Mouse (Mus musculus): ENCODE measurements around the gene Arhgdib. TPM values are rescaled to one million over a fixed set of nuclear protein-coding genes. Genes with fewer than 3 reads are reported as not detected.

Gene Arhgdib
- total RNA-seq, 1 experiment, result 20.9 TPM

- H3K36me3 ChIP-seq (ENCODE audit: control insufficient read depth, insufficient read depth, low read length, poor library complexity, severe bottlenecking), result no peaks in the 10 kb centered on the region
- no peaks in the 10 kb centered on the region for H3K9me3 ChIP-seq (ENCODE audit: control insufficient read depth, insufficient read depth, low read depth, low read length)
- H3K4me1 ChIP-seq (ENCODE audit: control insufficient read depth in 2 of 2, insufficient read depth in 2 of 2, low read length in 2 of 2, poor library complexity in 1 of 2), result peaks cover 1 to 6% of the 10 kb centered on the region in 2 experiments; a peak in 2 of 4 replicates
- no peak for DNase-seq (ENCODE audit: low read depth, low spot score)
- no peak overlapping the region for H3K4me3 ChIP-seq (ENCODE audit: insufficient read depth in 1 of 2, low read depth in 1 of 2, low read length in 2 of 2, poor library complexity in 1 of 2, severe bottlenecking in 1 of 2)
- H3K27ac ChIP-seq (ENCODE audit: insufficient read depth, low read depth, low read length, poor library complexity, severe bottlenecking), result no peak overlapping the region
- in situ Hi-C loops (cut with MboI; ENCODE audit: low sequenced_read_pairs in 2 of 2, unreplicated experiment in 2 of 2), result no loop called here
- no peak for TF ChIP-seq MAFK (IDR thresholded peaks at IDR 0.05; ENCODE audit: insufficient read depth, low read depth, low read length)
- TF ChIP-seq CHD2 (IDR thresholded peaks at IDR 0.05; ENCODE audit: low read depth, low read length), result no peak
- TF ChIP-seq HCFC1 (IDR thresholded peaks at IDR 0.05; ENCODE audit: borderline replicate concordance, insufficient read depth, low read length), result no peak
- TF ChIP-seq ZC3H11A (IDR thresholded peaks at IDR 0.05; ENCODE audit: borderline replicate concordance, low read depth, low read length), result no peak
- no peak for TF ChIP-seq ZNF384 (IDR thresholded peaks at IDR 0.05; ENCODE audit: low read depth, low read length)
- H3K9ac ChIP-seq (ENCODE audit: insufficient read depth, low read depth, low read length, poor library complexity, severe bottlenecking), result no peak overlapping the region
Measured at GRCm38 (mm10) chr6:136902527-136902926, 39.2 kb downstream of the Arhgdib start.

GRCm38 (mm10) chr6:136901010-136901409 is 40.7 kb downstream of the Arhgdib start:
- H3K4me3 ChIP-seq (ENCODE audit: insufficient read depth in 1 of 2, low read depth in 1 of 2, low read length in 2 of 2, poor library complexity in 1 of 2, severe bottlenecking in 1 of 2), result no peak overlapping the region

GRCm38 (mm10) chr6:136900369-136901009 is 41.2 kb downstream of the Arhgdib start:
- TF ChIP-seq ZC3H11A (IDR thresholded peaks at IDR 0.05; ENCODE audit: borderline replicate concordance, low read depth, low read length), result no peak
- TF ChIP-seq HCFC1 (IDR thresholded peaks at IDR 0.05; ENCODE audit: borderline replicate concordance, insufficient read depth, low read length), result no peak
- no peak overlapping the region for H3K27ac ChIP-seq (ENCODE audit: insufficient read depth, low read depth, low read length, poor library complexity, severe bottlenecking)
- no peak overlapping the region for H3K9ac ChIP-seq (ENCODE audit: insufficient read depth, low read depth, low read length, poor library complexity, severe bottlenecking)
- in situ Hi-C loops (cut with MboI; ENCODE audit: low sequenced_read_pairs in 2 of 2, unreplicated experiment in 2 of 2), result no loop called here
- no peak overlapping the region for H3K4me3 ChIP-seq (ENCODE audit: insufficient read depth in 1 of 2, low read depth in 1 of 2, low read length in 2 of 2, poor library complexity in 1 of 2, severe bottlenecking in 1 of 2)
- H3K9me3 ChIP-seq (ENCODE audit: control insufficient read depth, insufficient read depth, low read depth, low read length), result no peaks in the 10 kb centered on the region
- no peaks in the 10 kb centered on the region for H3K4me1 ChIP-seq (ENCODE audit: control insufficient read depth in 2 of 2, insufficient read depth in 2 of 2, low read length in 2 of 2, poor library complexity in 1 of 2)
- no peaks in the 10 kb centered on the region for H3K36me3 ChIP-seq (ENCODE audit: control insufficient read depth, insufficient read depth, low read length, poor library complexity, severe bottlenecking)
- no peak for DNase-seq (ENCODE audit: low read depth, low spot score)

More at GRCm38 (mm10) chr6:136901010-136901409, 40.7 kb downstream of the Arhgdib start:
- in situ Hi-C loops (cut with MboI; ENCODE audit: low sequenced_read_pairs in 2 of 2, unreplicated experiment in 2 of 2), result no loop called here
- DNase-seq (ENCODE audit: low read depth, low spot score), result no peak
- no peaks in the 10 kb centered on the region for H3K36me3 ChIP-seq (ENCODE audit: control insufficient read depth, insufficient read depth, low read length, poor library complexity, severe bottlenecking)
- no peak overlapping the region for H3K27ac ChIP-seq (ENCODE audit: insufficient read depth, low read depth, low read length, poor library complexity, severe bottlenecking)
- no peaks in the 10 kb centered on the region for H3K9me3 ChIP-seq (ENCODE audit: control insufficient read depth, insufficient read depth, low read depth, low read length)
- TF ChIP-seq MAFK (IDR thresholded peaks at IDR 0.05; ENCODE audit: insufficient read depth, low read depth, low read length), result no peak
- TF ChIP-seq HCFC1 (IDR thresholded peaks at IDR 0.05; ENCODE audit: borderline replicate concordance, insufficient read depth, low read length), result no peak
- TF ChIP-seq CHD2 (IDR thresholded peaks at IDR 0.05; ENCODE audit: low read depth, low read length), result no peak
- TF ChIP-seq ZC3H11A (IDR thresholded peaks at IDR 0.05; ENCODE audit: borderline replicate concordance, low read depth, low read length), result no peak
- no peak for TF ChIP-seq ZNF384 (IDR thresholded peaks at IDR 0.05; ENCODE audit: low read depth, low read length)
- H3K4me1 ChIP-seq (ENCODE audit: control insufficient read depth in 2 of 2, insufficient read depth in 2 of 2, low read length in 2 of 2, poor library complexity in 1 of 2), result no peaks in the 10 kb centered on the region; a peak in 1 of 4 replicates
- no peak overlapping the region for H3K9ac ChIP-seq (ENCODE audit: insufficient read depth, low read depth, low read length, poor library complexity, severe bottlenecking)

GRCm38 (mm10) chr6:136898954-136899353 is 42.7 kb downstream of the Arhgdib start:
- TF ChIP-seq ZC3H11A (IDR thresholded peaks at IDR 0.05; ENCODE audit: borderline replicate concordance, low read depth, low read length) (no peak), HCFC1 (IDR thresholded peaks at IDR 0.05; ENCODE audit: borderline replicate concordance, insufficient read depth, low read length) (no peak), CHD2 (IDR thresholded peaks at IDR 0.05; ENCODE audit: low read depth, low read length) (no peak), ZNF384 (IDR thresholded peaks at IDR 0.05; ENCODE audit: low read depth, low read length) (no peak), MAFK (IDR thresholded peaks at IDR 0.05; ENCODE audit: insufficient read depth, low read depth, low read length) (no peak)
- H3K27ac ChIP-seq (ENCODE audit: insufficient read depth, low read depth, low read length, poor library complexity, severe bottlenecking), result no peak overlapping the region
- DNase-seq (ENCODE audit: low read depth, low spot score), result no peak
- H3K36me3 ChIP-seq (ENCODE audit: control insufficient read depth, insufficient read depth, low read length, poor library complexity, severe bottlenecking), result no peaks in the 10 kb centered on the region
- in situ Hi-C loops (cut with MboI; ENCODE audit: low sequenced_read_pairs in 2 of 2, unreplicated experiment in 2 of 2), result no loop called here
- H3K4me1 ChIP-seq (ENCODE audit: control insufficient read depth in 2 of 2, insufficient read depth in 2 of 2, low read length in 2 of 2, poor library complexity in 1 of 2), result no peaks in the 10 kb centered on the region
- H3K9me3 ChIP-seq (ENCODE audit: control insufficient read depth, insufficient read depth, low read depth, low read length), result no peaks in the 10 kb centered on the region
- H3K4me3 ChIP-seq (ENCODE audit: insufficient read depth in 1 of 2, low read depth in 1 of 2, low read length in 2 of 2, poor library complexity in 1 of 2, severe bottlenecking in 1 of 2), result no peak overlapping the region
- H3K9ac ChIP-seq (ENCODE audit: insufficient read depth, low read depth, low read length, poor library complexity, severe bottlenecking), result no peak overlapping the region

GRCm38 (mm10) chr6:136898222-136898621 is 43.5 kb downstream of the Arhgdib start:
- Histone ChIP-seq H3K9me3 (ENCODE audit: control insufficient read depth, insufficient read depth, low read depth, low read length) (no peaks in the 10 kb centered on the region), H3K36me3 (ENCODE audit: control insufficient read depth, insufficient read depth, low read length, poor library complexity, severe bottlenecking) (no peaks in the 10 kb centered on the region), H3K4me3 (ENCODE audit: insufficient read depth in 1 of 2, low read depth in 1 of 2, low read length in 2 of 2, poor library complexity in 1 of 2, severe bottlenecking in 1 of 2) (no peak overlapping the region), H3K9ac (ENCODE audit: insufficient read depth, low read depth, low read length, poor library complexity, severe bottlenecking) (no peak overlapping the region), H3K4me1 (ENCODE audit: control insufficient read depth in 2 of 2, insufficient read depth in 2 of 2, low read length in 2 of 2, poor library complexity in 1 of 2) (no peaks in the 10 kb centered on the region), H3K27ac (ENCODE audit: insufficient read depth, low read depth, low read length, poor library complexity, severe bottlenecking) (no peak overlapping the region)
- no peak for DNase-seq (ENCODE audit: low read depth, low spot score)
- TF ChIP-seq ZC3H11A (IDR thresholded peaks at IDR 0.05; ENCODE audit: borderline replicate concordance, low read depth, low read length), result no peak
- TF ChIP-seq ZNF384 (IDR thresholded peaks at IDR 0.05; ENCODE audit: low read depth, low read length), result no peak
- TF ChIP-seq CHD2 (IDR thresholded peaks at IDR 0.05; ENCODE audit: low read depth, low read length), result no peak
- no peak for TF ChIP-seq MAFK (IDR thresholded peaks at IDR 0.05; ENCODE audit: insufficient read depth, low read depth, low read length)
- no peak for TF ChIP-seq HCFC1 (IDR thresholded peaks at IDR 0.05; ENCODE audit: borderline replicate concordance, insufficient read depth, low read length)
- in situ Hi-C loops (cut with MboI; ENCODE audit: low sequenced_read_pairs in 2 of 2, unreplicated experiment in 2 of 2), result no loop called here

Measured in ES-E14 (cell line).